Mouse (Mus musculus): Measurements from ENCODE around the gene Blzf1.

- no peak for TF ChIP-seq CTCF (IDR thresholded peaks at IDR 0.05; ENCODE audit: borderline replicate concordance, insufficient read depth, low read depth, low read length)
- TF ChIP-seq POLR2A (IDR thresholded peaks at IDR 0.05; ENCODE audit: borderline replicate concordance, insufficient read depth, low read length) = no peak
These were observed 12.4 kb upstream of the Blzf1 start for GRCm38 (mm10) chr1:164319542-164320140.

Measured in cerebellum, adult 2 months (tissue).